ENCODE assay signal across 16 mouse cellular contexts in the genomic region with DNA sequence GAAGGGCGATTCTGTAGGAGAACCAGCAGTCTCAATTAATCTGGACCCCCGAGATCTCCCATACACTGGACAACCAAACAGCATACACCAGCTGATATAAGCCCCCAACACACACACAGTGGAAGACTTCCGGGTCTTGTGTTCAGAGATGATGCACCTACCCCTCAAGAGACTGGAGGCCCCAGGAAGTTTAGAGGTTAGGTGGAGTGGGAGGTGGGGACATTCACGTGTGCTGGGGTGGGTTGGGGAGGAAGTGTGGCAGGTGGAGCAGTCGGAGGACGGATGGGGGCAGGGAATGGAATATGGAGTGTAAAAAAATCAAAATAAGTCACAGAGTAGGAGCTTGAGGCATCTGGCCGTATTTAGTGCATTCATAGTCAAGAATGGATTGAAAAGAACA. TPM values are rescaled to one million over a fixed set of nuclear protein-coding genes. Genes with fewer than 3 reads are reported as not detected.
A peak's percentile ranks its signal among the peaks of the same experiment; 100 is the strongest.
DNase-seq lines count a peak whose midpoint lies in the region.
"Had no signal": no experiment of that assay in that cellular context is flagged by ENCODE, and none has a peak within 500 bp of the region (broad histone marks: within the 10 kb centered on the region; RNA-seq: fewer than 3 reads in every experiment).

No protein-coding gene starts in this region.

- peak; percentile 39 for DNase-seq in heart, adult 11 months
- DNase-seq in heart, postnatal 4 days = no peak
- DNase-seq in naive thymus-derived CD4-positive, alpha-beta T cell, adult 2 months (ENCODE audit: low read depth) = peak; percentile 34
- peak; percentile 67 for DNase-seq in thymus, postnatal 14 days
- DNase-seq in urinary bladder, postnatal 14 days (ENCODE audit: low spot score) = no peak
- DNase-seq in ovary, postnatal 14 days (ENCODE audit: low spot score) = no peak
- no peak for DNase-seq in spleen, postnatal 4 days (ENCODE audit: low spot score in 2 of 2)
- no peak for DNase-seq in adrenal gland, postnatal 14 days
- DNase-seq: adrenal gland, postnatal 10 days; B cell, adult 2 months; cerebellum, adult 11-12 months; cerebellum, adult 9-10 months; cerebellum, postnatal 25 days; gastrocnemius, postnatal 36 days; heart, adult 18-20 months; heart, postnatal 10 days had no signal

RNA-seq across cellular contexts. Expression of a gene that starts 7.3 kb away (rescaled TPM):
- total RNA-seq in heart, postnatal 4 days (2021) = 10 to 100 TPM; 39.2 to 40.7 TPM
- 13.6 and 19.0 TPM in 2 replicates for total RNA-seq in adrenal gland, postnatal 14 days (2021)

Comparison
In these comparisons a context has a peak if more than half of its experiments do, and no peak if none do; other contexts are left out.
1. DNase-seq: peak in heart, adult 11 months (single experiment), naive thymus-derived CD4-positive, alpha-beta T cell, adult 2 months (single experiment) and thymus, postnatal 14 days (single experiment); none in heart, postnatal 4 days (single experiment), urinary bladder, postnatal 14 days (single experiment), ovary, postnatal 14 days (single experiment), spleen, postnatal 4 days (0 of 2) and adrenal gland, postnatal 14 days (single experiment).